Mouse (Mus musculus) liver, adult 2 months (tissue): ENCODE results near the gene Cwc25.

Experiments
- CTCF ChIP-seq: fragments of 200-500 bp; IDR thresholded peaks from 2 replicates; pipeline ENCODE4 v1.5.1; 2011; ENCODE audit warnings: low read depth, low read length, control low read depth
- POLR2A ChIP-seq: fragments of 200-500 bp; IDR thresholded peaks from 2 replicates; pipeline ENCODE4 v1.6.1; 2011; ENCODE audit warnings: low read length, control low read depth; ENCODE audit not compliant: insufficient read depth; ENCODE audit errors: extremely low read depth

DNA sequence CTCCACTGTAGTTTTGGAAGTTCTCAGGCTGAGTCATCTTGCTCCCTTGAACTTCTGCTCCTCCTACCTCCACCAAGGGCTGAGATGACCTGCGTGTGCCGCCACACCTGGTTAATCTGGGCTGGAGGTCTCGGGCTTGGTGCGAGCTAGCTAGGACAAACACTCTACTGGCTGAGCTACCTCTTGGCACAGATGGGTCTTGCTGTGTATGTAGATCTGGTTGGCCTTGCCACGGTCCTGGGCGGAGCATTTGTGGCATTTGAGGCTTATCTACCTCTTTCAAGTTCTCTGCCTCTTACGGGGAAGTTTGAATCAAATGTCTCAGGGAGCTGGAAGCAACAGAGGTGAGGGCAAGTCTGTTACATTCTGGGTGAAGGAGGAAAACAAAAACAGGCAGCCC, 44.0 kb upstream of the Cwc25 start:
- TF ChIP-seq POLR2A, result no peak
- no peak for TF ChIP-seq CTCF
